Mouse (Mus musculus): Measurements from ENCODE around the gene B3gat3.
"Not testable (repeated sequence)": the region's sequence is repeated elsewhere in the genome, so short reads cannot be mapped to it uniquely, and the experiment has no call there.

Gene B3gat3

DNA sequence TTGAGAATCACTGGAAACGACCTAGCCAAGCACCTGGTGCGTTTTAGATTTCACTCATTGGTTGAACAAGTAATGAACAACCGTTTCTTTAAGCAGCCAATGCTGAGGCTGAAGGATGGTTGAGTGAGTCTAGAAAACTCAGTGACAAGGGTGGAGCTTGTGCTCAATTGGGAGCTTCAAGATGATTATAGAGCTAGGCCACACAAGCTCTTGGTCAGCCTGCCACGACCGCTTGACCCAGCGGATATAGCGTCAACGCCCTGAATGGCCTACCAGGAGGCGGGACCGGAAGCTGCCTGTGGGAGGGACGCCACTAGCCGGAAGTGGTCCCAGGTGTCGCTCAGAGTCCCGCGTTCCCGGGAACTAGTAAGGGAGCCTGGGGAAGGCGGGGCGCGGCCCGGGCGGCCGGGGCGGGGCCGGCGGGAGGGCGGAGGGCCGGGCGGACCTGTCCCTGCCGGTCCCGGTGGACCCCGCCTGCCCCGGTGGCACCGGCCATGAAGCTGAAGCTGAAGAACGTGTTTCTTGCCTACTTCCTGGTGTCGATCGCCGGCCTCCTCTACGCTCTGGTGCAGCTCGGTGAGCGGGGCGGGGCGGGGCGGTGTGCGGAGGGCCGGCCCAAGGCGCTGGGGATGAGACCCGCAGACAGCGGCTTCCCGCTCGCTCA, at the start of gene B3gat3:
Gene B3gat3, plus strand, starts transcription at position 302 of the 664 bp plus-strand sequence.
- DNase-seq (ENCODE audit: inconsistent age in 2 of 2, low spot score in 1 of 2), result peak; percentile 98 to 99

DNA sequence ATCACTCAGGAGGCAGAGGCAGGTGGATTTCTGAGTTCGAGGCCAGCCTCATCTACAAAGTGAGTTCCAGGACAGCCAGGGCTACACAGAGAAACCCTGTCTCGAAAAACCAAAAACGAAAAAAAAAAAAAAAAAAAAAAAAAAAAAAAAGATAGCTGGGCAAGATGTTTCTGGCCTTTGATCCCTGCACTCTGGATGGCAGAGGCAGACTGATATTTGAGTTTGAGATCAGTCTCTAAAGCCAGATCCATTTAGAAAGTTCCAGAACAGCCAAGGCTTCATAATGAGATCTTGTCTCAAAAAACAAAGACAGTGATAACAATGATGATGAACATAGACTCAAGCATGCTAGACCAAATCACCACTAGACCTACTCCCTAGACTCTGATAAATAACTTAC, 49.8 kb upstream of the B3gat3 start:
- DNase-seq (ENCODE audit: inconsistent age in 2 of 2, low spot score in 1 of 2), result not testable (repeated sequence)

DNA sequence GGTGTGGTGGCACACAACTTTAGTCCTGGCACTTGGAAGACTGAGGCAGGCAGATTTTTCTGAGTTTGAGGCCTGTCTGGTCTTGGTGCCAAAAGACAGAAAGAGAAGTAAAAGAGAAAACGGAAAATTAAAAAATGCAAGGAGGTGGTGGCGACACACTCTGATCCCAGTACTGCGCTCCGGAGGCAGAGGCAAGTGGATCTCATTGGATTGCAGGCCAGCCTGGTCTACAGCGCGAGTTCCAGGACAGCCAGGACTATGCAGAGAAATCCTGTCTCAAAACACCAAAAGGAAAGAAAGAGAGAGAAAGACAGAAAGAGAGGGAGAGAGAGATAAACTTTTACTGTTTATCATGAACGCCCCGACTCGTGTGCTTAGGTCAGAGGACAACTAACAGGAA, 49.3 kb upstream of the B3gat3 start:
- DNase-seq (ENCODE audit: inconsistent age in 2 of 2, low spot score in 1 of 2), result no peak

DNA sequence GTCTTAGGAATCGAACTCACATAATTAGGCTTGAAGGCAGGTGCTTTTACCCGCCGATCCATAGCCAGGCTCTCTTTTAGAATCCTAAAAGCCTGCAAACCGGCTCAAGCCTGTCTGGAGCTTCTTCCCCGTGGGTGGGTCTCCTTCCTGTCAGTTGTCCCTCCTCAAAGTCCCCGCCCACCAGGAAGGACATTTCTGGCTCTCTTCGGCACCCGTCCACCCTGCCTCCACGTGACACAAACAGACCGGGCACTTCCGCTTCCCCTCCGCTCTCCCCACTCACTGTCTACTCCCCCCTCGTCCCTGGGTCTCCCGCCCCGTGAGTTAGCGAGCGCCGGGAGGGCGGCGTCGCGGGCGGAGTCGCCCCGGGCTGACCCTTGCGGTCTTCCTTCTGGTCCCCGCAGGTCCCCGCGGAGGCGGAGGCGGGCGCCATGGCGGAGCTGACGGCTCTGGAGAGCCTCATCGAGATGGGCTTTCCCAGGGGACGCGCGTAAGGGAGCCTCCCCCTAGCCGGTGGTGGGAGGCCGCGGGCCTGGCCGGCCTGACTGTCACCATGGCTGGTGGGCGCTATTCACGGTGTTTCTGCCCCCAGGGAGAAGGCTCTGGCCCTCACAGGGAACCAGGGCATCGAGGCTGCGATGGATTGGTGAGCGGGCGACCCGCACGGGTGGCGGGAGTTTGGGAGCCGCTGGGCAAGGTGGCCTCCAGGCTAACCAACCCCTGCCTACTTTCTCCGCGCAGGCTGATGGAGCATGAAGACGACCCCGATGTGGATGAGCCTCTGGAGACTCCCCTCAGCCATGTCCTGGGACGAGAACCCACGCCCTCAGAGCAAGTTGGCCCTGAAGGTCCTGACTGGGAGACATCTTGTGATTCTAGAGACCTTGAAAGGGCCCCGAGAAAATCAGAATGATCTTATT, 48.6 kb upstream of the B3gat3 start, which contains the start of gene Ubxn1:
Gene Ubxn1, plus strand, starts transcription at position 230 of the 920 bp plus-strand sequence.
- peak; percentile 99 for DNase-seq (ENCODE audit: inconsistent age in 2 of 2, low spot score in 1 of 2)

DNA sequence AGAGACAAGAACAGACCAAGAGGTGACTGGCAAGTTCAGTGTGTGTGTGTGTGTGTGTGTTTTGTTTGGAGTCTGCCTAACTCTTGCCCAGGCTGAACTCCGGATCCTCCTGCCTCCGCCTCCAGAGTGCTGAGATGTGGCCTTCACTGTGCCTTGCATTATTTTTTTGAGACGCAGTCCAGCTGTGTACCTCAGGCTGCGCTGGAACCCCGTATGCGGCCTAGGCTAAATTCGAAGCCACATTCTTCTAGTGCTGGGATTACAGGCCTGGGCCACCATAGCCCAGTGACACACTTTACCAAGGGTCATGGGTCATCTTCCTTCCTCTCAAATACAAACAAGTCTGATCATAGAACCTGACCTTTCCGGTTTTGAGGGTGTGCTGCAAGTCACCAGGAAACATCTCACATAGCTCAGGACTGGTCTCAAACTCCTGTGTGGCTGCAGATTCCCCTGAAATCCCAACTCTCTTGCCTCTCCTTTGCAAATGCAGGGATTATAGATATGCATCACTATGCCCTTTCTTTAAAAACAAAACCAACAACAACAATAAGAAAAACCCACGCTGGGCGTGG, 47.8 kb upstream of the B3gat3 start:
- peak in 1 of 2 experiments; percentile 60 for DNase-seq (ENCODE audit: inconsistent age in 2 of 2, low spot score in 1 of 2)

DNA sequence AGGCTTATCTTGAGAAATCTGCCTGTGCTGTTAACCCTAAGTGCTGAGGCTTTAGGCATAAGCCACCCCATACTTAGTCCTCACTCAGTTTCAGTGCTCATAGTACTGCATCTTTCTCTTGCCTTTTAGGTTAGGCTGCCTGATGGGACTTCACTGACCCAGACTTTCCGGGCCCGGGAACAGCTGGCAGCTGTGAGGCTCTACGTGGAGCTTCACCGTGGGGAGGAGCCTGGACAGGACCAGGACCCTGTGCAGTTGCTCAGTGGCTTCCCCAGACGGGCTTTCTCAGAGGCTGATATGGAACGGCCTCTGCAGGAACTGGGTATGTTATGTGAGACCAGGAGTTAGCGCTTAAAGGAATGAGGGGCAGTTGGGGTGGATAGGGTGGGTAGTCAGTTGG, 45.1 kb upstream of the B3gat3 start:
- no peak for DNase-seq (ENCODE audit: inconsistent age in 2 of 2, low spot score in 1 of 2)

DNA sequence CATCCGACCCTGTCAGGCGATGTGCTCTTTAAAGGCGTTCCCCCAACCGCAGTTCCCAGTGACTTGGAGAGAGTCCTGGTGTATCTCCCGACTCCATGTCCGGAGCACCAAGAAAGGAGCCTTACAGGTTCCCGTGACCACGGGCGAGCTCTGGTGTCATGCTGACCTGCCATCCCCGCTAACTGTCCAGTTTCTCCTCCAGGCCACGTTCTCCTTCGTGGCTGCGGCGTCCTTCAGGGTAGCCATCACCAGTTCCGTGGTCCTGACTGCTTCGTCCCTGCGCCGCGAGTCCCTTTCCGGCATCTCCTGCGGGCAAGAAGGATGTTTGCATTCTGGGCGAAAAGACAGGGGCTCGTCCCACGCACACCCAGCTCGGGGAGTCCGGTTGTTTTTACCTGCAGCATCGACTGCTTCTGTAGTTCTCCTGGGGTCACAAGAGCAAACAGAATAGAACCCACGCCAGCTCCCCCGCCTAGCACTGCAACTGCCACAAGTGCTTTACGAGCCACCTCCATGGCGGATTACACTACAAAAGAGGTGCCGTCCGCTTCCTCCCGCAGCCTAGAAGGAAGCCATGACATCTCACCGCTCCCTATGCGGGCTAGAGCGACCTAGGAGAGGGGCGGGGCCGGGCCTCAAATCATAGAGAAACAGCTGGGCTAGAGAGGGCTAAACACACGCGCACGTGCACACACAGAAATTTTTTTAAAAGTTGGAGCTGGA, 39.7 kb upstream of the B3gat3 start, which contains the start of gene Uqcc3:
Gene Uqcc3, minus strand, starts transcription at position 613 of the 723 bp plus-strand sequence.
- DNase-seq (ENCODE audit: inconsistent age in 2 of 2, low spot score in 1 of 2), result peak; percentile 93 to 97

DNA sequence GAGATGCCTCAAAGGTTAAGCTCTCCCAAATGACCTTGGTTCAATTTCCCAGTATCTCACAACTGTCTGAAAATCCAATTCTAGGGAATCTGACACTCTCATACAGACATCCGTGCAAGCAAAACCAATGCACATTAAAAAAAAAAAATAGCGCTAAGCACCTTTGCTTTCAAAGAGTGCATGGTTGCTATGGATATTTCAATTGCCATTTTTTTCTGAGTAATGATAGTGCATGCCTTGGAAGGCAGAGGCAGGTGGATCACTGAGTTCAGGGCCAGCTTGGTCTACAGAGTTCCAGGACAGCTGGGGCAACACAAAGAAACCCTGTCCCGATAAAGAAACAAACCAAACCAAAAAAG, 39.2 kb upstream of the B3gat3 start:
- no peak for DNase-seq (ENCODE audit: inconsistent age in 2 of 2, low spot score in 1 of 2)

DNA sequence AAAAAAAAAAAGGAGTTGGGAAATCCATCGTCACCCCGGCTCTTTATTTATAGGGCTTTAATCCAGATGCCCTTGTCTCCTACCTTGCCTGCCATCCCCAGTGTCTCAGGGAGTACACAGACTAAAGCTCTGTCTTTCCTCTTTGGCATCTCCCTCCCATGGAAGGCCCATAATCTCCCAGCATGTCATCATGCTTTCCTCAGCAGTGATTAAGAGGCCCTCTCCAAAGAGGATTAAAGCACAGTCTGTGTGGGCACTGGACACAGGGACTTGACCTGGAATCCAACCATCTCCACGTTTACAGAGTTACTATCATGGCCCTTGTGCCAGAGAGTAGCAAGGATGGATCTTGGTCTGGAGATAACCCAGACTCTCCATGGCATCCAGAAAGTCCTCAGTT, 36.6 kb upstream of the B3gat3 start, which contains the start of the genes Lbhd1 and Gm49403:
Gene Lbhd1, plus strand, starts transcription at position 117 of the 400 bp plus-strand sequence.
Gene Gm49403, plus strand, starts transcription at position 315 of the 400 bp plus-strand sequence.
- no peak for DNase-seq (ENCODE audit: inconsistent age in 2 of 2, low spot score in 1 of 2)

DNA sequence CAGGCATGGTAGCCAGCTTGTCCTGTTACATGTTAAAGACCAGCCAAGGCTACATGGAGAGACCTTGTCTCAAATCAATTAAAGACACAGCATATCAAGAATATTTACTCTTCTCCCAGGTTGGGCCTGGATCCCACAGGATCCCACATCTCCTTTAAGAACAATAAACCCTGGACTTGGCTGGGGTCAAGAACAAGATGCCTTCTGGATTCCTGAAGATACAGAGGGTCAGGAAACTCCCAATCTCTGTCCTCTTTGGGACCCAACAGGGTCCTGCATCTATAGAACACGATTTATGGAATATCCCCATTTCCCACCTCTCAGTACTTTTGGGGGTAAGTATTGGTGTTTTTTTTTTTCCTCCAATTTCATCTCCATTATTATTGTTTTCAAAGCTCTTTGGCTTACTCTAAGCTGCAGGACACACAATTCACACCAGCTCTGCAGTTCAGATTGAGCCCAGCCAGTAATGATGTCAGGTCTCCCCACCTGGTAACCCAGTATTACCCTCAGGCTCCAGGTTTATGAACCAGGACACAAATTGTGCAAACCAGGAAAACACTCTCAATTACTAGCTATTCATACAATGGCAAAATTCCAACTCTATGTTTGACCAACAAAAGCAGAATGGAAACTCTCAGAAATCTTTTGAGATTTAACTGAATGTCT, 33.1 kb upstream of the B3gat3 start:
- DNase-seq (ENCODE audit: inconsistent age in 2 of 2, low spot score in 1 of 2), result no peak

DNA sequence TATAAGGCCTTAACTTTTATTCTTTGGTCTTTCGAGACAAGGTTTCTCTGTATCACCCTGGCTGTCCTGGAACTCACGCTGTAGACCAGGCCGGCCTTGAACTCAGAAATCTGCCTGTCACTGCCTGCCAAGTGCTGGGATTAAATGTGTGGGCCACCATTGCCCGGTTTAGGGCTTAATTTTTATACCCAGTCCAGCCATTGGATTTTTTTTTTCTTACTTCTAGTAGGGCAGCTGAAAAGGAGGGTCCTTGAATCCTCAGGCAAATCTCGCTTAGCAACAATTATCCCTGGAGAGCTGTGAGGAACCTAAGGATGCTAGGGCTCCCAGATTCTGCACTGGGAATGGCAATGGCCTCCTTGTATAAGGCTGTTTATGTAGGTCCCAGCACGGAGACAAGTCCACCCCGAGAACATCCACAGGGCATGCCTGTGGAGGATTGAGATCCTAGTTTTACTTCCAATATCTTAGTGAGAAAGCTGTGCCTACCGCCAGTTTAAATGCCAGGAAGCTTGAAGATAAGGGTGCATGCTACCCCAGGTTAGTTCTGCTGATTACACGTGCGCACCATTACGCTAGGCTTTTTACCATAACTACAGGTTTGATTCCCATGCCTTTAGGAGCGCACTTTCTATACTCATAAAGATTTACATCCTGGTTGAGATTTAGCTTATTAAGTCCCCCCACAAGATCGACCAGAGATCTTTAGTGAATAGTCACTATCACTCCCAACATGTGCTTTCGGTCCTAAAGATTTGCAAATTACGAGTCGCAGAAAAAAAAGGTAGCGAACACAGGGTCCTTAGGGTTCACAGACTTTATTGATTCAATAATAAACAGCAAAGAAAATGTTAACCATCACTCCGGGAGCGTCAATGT, 32.4 kb upstream of the B3gat3 start:
- DNase-seq (ENCODE audit: inconsistent age in 2 of 2, low spot score in 1 of 2), result peak in 1 of 2 experiments; percentile 63

DNA sequence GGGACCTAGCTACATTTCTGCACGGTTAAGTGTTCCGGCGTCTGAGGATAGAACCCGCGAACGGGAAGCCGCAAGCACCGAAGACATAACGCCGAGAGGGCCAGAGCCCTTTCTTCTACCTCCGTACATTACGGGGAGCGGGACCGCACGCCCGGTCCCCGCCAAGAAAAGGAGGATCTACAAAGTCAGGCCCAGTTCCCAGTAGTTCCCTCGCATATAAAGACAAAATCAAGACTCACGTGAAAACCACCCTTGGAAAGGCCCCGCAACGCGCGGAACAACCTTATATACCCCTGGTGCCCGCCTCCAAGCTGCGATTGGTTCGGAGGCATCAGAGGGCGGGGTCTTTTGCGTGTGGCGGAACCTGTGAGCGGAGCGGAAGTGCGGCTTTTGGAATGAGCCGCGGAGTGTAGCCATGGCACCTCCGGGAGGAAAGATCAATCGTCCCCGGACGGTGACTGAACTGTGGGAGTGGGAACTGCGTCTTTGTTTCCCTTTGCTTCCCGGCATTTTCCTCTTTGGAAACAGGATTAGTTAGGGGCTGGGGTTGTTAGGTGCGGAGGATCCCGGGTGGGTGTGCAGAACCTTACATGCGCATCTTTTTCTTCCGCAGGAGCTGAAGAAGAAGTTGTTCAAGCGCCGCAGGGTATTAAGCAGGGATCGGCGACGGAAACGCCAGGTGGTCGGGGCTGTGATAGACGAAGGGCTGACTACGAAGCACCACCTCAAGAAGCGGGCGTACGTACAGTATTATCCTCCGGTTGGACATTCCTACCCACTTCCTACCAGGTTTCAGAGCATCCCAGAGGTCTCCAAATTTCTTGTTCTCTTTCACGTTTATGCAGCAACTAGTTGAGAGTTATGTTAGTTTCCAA, 31.4 kb upstream of the B3gat3 start, which contains the start of the genes 1810009A15Rik and Gm49416:
Gene 1810009A15Rik, plus strand, starts transcription at position 343 of the 875 bp plus-strand sequence.
Gene Gm49416, plus strand, starts transcription at position 416 of the 875 bp plus-strand sequence.
- peak; percentile 95 to 98 for DNase-seq (ENCODE audit: inconsistent age in 2 of 2, low spot score in 1 of 2)

DNA sequence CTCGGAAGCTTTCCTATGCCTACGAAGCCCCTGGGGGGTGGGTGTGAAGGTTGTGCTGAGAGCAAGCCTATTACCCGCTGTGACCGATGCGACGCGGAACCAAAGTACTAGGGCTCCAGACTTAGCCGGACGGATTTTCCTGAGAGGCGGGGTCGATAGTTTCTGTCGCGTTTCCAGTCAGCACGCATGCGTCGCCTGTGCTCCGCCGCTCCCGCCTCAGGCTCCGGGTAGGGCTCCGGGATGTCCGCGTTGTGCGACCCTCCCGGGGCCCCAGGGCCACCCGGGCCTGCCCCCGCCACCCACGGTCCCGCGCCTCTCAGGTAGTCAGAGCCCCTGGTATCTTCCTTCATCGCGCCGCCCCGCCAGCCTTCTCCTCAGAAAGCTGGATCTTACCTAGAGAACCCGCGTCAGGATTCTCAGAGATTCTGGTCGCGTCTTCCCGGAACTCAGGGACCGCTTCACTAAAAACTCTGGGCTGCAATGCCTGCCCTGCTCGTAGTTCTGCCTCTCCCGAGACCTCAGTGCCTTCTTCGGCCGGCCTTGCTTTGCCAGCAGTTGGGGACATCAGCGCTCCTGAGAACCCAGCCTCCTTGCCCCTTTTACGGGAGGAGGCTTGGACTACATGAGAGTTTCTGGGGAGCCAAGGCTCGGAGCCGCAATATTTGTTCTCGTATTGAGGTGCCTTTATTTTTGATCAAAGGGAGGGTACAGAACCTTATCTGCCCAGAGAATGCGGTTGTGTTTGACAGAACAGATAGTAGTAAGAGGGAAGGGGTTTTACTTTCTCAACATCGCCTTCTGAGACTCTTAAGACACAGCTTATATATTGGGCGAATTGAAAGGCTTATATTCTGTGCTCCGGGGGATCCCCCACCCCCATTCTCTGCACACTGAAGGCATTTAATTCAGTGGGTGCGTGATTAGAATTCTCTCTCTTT, 27.1 kb upstream of the B3gat3 start, which contains the start of gene Ints5:
Gene Ints5, plus strand, starts transcription at position 177 of the 938 bp plus-strand sequence.
- DNase-seq (ENCODE audit: inconsistent age in 2 of 2, low spot score in 1 of 2), result peak; percentile 86 to 96

DNA sequence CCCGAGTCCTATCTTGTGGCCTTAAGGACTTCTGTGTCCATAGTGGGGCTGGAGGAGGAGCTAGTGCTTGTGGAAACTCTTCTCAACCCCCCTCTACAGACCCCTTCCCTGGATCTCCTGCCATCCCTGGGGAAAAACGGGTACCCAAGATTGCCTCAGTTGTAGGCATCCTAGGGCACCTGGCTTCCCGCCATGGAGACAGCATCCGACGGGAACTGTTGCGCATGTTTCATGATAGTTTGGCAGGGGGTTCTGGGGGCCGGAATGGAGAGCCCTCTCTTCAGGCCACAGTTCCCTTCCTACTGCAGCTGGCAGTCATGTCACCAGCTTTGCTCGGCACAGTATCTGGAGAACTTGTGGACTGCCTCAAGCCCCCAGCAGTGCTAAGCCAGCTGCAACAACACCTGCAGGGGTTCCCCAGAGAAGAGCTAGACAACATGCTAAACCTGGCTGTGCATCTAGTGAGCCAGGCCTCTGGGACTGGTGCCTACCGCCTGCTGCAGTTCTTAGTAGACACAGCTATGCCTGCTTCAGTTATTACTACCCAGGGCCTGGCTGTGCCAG, 24.7 kb upstream of the B3gat3 start:
- DNase-seq (ENCODE audit: inconsistent age in 2 of 2, low spot score in 1 of 2), result no peak

DNA sequence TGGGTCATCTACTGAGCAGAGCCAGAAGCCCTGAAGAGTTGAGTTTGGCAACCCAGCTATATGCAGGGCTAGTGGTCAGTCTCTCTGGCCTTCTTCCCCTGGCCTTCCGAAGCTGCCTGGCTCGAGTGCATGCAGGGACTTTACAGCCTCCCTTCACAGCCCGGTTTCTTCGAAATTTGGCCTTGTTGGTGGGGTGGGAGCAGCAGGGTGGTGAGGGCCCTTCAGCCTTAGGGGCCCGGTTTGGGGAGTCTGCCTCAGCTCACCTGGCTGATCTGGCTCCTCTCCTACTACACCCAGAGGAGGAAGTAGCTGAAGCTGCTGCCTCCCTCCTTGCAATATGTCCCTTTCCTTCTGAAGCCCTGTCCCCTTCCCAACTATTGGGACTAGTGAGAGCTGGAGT, 23.9 kb upstream of the B3gat3 start:
- DNase-seq (ENCODE audit: inconsistent age in 2 of 2, low spot score in 1 of 2), result peak in 1 of 2 experiments; percentile 20

DNA sequence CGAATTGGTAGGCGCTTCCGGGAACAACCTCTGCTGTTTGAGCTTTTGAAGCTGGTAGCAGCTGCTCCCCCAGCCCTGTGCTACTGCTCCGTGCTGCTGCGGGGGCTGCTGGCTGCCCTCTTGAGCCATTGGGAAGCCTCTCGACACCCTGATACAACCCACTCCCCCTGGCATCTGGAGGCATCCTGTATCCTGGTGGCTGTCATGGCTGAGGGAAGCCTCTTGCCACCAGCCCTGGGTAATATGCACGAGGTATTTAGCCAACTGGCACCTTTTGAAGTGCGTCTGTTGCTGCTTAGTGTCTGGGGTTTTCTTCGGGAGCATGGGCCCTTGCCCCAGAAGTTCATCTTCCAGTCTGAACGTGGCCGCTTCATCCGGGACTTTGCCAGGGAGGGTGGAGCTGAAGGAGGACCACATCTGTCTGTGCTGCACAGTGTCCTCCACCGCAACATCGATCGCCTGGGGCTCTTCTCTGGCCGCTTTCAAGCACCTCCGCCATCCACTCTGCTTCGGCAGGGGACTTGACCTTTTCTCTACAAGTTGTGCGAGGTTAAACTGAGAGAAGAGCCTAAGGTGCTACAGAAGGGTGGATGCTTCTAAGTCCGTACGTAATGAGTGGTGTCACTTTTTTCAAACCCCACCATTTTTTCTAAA, 22.8 kb upstream of the B3gat3 start:
- peak in 1 of 2 experiments; percentile 73 for DNase-seq (ENCODE audit: inconsistent age in 2 of 2, low spot score in 1 of 2)
